Mouse (Mus musculus): ENCODE results near the gene Pgm3. TPM values are rescaled to one million over a fixed set of nuclear protein-coding genes. Genes with fewer than 3 reads are reported as not detected.

Pgm3 gene
- polyA plus RNA-seq, 1 experiment from 2014 or later = 20.5 TPM

GRCm38 (mm10) chr9:86514390-86514789 is 57.3 kb downstream of the Pgm3 start:
- Histone ChIP-seq H3K36me3 (ENCODE audit: insufficient read depth, low read length) (peaks cover 11% of the 10 kb centered on the region; the same call in 1 of the 2 replicates), H3K4me2 (replicated peaks; ENCODE audit: low read depth, low read length) (no peak overlapping the region), H3K9me3 (ENCODE audit: low read length) (no peaks in the 10 kb centered on the region), H3K4me1 (ENCODE audit: insufficient read depth, low read depth, low read length) (no peaks in the 10 kb centered on the region), H3K9ac (replicated peaks; ENCODE audit: low read depth) (no peak overlapping the region), H3K27me3 (replicated peaks; ENCODE audit: insufficient read depth, low read length) (no peaks in the 10 kb centered on the region), H3K27ac (ENCODE audit: low read length) (no peak overlapping the region), H3K4me3 (ENCODE audit: low read depth, low read length) (no peak overlapping the region)
- TF ChIP-seq EP300 (IDR thresholded peaks at IDR 0.05) (no peak), CTCF (IDR thresholded peaks at IDR 0.05) (no peak)
- no peak for DNase-seq (ENCODE audit: low spot score)
- WGBS = 86% methylated on average over 3 of the region's 3 CpGs
- no peak for ATAC-seq

GRCm38 (mm10) chr9:86513733-86514132 is 57.9 kb downstream of the Pgm3 start:
- Histone ChIP-seq H3K36me3 (ENCODE audit: insufficient read depth, low read length) (peaks cover 11% of the 10 kb centered on the region; the same call in 1 of the 2 replicates), H3K27me3 (replicated peaks; ENCODE audit: insufficient read depth, low read length) (no peaks in the 10 kb centered on the region), H3K4me3 (ENCODE audit: low read depth, low read length) (no peak overlapping the region), H3K4me2 (replicated peaks; ENCODE audit: low read depth, low read length) (no peak overlapping the region), H3K9ac (replicated peaks; ENCODE audit: low read depth) (no peak overlapping the region), H3K27ac (ENCODE audit: low read length) (no peak overlapping the region), H3K9me3 (ENCODE audit: low read length) (no peaks in the 10 kb centered on the region), H3K4me1 (ENCODE audit: insufficient read depth, low read depth, low read length) (no peaks in the 10 kb centered on the region)
- no peak for TF ChIP-seq CTCF (IDR thresholded peaks at IDR 0.05)
- TF ChIP-seq EP300 (IDR thresholded peaks at IDR 0.05) = no peak
- no peak for DNase-seq (ENCODE audit: low spot score)
- 93% methylated on average over 5 of the region's 5 CpGs for WGBS
- ATAC-seq = no peak

- DNase-seq (ENCODE audit: low spot score) (no peak), ATAC-seq (no peak)
- no peaks in the 10 kb centered on the region for H3K9me3 ChIP-seq (ENCODE audit: low read length)
- TF ChIP-seq EP300 (IDR thresholded peaks at IDR 0.05) (no peak), CTCF (IDR thresholded peaks at IDR 0.05) (no peak)
- no peak overlapping the region for H3K9ac ChIP-seq (replicated peaks; ENCODE audit: low read depth)
- H3K4me3 ChIP-seq (ENCODE audit: low read depth, low read length) = no peak overlapping the region
- no peak overlapping the region for H3K4me2 ChIP-seq (replicated peaks; ENCODE audit: low read depth, low read length)
- no peaks in the 10 kb centered on the region for H3K4me1 ChIP-seq (ENCODE audit: insufficient read depth, low read depth, low read length)
- H3K27ac ChIP-seq (ENCODE audit: low read length) = no peak overlapping the region
- 85% methylated on average over 4 of the region's 4 CpGs for WGBS
- H3K36me3 ChIP-seq (ENCODE audit: insufficient read depth, low read length) = 0 out of 2 replicates have a peak, but pooled peaks cover 10% of the 10 kb centered on the region
- H3K27me3 ChIP-seq (replicated peaks; ENCODE audit: insufficient read depth, low read length) = no peaks in the 10 kb centered on the region
Measured at GRCm38 (mm10) chr9:86507437-86507836, 64.2 kb downstream of the Pgm3 start.

Other genes starting within 250 kb of the Pgm3 start
- 0.58 and 1.4 TPM in 2 replicates for gene Ube2cbp, start 106.9 kb downstream of the Pgm3 start, polyA plus RNA-seq (2015; fragmentation: Nextera tagmentation; extraction: Ambion mirVana)
- 12.5 and 14.2 TPM in 2 replicates for gene Dop1a, start 104.7 kb downstream of the Pgm3 start, polyA plus RNA-seq (2015; fragmentation: Nextera tagmentation; extraction: Ambion mirVana)
- gene Rwdd2a, start 149 bp upstream of the Pgm3 start, polyA plus RNA-seq (2015; fragmentation: Nextera tagmentation; extraction: Ambion mirVana) = 6.1 and 6.7 TPM in 2 replicates
- 48.7 and 51.1 TPM in 2 replicates for gene Me1, start 124.1 kb upstream of the Pgm3 start, polyA plus RNA-seq (2015; fragmentation: Nextera tagmentation; extraction: Ambion mirVana)
- 18.0 and 29.2 TPM in 2 replicates for gene Prss35, start 171.8 kb upstream of the Pgm3 start, polyA plus RNA-seq (2015; fragmentation: Nextera tagmentation; extraction: Ambion mirVana)

Data from lung, postnatal 0 days (tissue).